Mouse (Mus musculus) CH12F3 (cell line): Measurements from ENCODE around the gene Prom1.

Source experiments
- in situ Hi-C: fragments of 300-500 bp; cut with MboI; formaldehyde crosslinking; loops from 2 replicates; pipeline ENCODE4 v1.14.3; 2020; ENCODE audit warnings: low sequenced_read_pairs

The Prom1 gene

DNA sequence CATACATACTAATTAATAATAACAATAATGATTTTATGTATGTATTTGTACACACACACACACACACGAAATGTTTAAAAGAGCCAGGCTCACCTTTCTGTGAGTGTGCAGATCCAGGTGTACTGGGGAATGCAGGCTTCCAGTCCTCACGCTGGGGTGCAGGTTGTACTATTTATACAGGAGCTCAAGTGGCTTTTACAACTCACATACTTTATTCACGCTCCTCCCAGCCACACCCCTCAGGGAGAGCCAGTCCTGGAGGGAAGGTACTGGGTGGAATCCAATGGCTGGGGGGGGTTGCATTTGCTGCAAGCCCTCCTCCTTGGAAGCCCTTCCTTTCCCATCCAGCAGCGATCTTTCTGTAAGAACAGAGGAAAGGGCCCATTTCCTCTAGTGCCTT lies 120.2 kb downstream of the Prom1 start, which contains the start of gene Fgfbp1:
Fgfbp1 (minus strand) TSS at position 160 of the 400 bp plus-strand sequence.
- in situ Hi-C loops: loop anchor here (10.0 to 25.0 kb wide), 2 partner anchors 57 to 144 kb away; no protein-coding TSS in a partner anchor

DNA sequence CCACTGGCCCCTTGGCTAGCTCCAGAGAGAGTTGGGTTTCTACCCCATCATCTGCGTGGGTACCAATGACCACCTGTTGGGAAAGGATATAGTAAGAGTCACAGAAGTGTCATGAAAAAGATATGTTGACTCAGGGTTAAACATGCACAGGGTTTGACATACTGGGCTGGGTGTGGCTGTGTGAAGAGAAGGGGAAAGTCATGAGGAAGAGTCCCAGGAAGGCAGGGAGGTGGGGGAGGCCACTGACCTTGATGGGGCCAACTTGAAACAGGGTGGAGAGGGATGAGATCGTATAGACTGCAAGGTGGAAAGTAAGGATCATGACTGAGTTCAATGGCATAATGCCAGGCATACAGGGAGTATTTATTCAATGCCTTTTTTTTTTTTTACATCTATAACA lies 121.4 kb downstream of the Prom1 start:
- in situ Hi-C loops: loop anchor here (10.0 to 25.0 kb wide), 2 partner anchors 56 to 143 kb away; no protein-coding TSS in a partner anchor

DNA sequence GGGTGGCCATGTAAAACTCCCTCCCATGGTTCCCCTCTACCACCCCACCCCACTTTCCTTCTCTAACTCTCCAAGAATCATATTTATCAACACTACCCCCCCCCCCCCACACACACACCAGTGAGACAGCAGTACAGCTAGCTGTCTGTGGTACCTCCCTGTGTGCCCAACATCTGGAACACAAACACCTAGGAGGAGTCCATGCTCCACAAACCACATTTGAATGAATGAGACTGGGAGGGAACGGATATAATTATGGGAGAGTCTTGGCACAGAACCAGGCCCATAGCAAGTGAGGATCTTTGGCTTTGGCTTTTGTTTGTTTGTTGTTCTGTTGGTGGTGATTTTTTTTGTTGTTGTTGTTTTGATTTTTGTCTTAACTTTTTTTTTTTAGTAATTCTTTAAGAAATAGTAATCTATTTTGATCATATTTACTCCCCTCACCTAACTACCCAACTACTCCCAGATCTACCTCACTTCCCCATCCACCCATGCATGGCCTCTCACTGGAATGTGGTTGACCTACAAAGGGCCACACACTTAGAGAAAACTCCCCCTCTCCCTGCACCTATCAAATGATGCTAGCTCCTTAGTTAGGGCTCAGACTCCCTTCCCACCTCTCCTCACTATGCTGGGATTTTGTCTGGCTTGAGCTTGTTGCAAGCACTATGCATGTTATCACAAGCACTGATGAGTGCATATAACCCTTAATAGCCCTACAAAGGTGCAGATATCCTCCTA lies 124.8 kb downstream of the Prom1 start:
- in situ Hi-C loops: loop anchor here (25.0 kb wide), 1 partner anchor 140 kb away; no protein-coding TSS in a partner anchor

DNA sequence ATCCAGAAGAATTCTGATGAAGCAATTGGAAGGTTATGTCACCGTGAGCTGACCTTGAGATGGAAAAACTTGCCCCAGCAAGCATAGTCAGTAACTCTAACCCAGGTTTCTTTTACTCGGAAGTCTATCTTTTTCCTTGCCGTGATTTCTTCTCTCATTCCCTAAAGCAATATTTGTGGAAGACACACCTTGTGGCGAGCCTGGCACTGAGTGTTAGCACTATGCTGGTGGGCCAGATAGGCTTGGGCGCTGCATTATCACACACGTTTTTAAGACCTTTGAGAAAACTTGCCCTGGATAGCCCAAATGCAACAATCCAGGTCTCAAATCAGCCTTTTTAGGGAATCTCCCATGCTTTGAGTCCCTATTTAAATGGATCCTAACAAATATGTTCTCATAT lies 127.7 kb downstream of the Prom1 start:
- in situ Hi-C loops: no loop called here

DNA sequence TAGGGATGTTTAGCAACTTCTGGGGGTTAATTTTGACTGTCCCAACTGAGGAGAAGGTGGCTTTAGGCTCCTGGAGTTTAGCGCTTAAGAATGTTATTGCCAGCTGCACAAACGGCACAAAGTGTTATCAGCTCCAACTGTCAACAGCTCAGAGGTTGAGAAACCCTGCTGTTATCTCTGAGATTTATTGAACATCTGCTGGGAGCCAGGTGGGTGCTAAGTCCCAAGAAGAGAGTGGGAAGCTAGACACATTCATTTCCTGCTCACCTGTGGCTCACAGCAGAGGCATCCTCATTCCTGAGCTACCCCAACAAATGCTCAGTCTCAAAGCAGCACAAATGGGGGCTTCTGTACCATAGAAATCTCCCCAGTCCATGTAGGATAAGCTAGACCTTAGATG lies 130.7 kb downstream of the Prom1 start:
- in situ Hi-C loops: no loop called here

DNA sequence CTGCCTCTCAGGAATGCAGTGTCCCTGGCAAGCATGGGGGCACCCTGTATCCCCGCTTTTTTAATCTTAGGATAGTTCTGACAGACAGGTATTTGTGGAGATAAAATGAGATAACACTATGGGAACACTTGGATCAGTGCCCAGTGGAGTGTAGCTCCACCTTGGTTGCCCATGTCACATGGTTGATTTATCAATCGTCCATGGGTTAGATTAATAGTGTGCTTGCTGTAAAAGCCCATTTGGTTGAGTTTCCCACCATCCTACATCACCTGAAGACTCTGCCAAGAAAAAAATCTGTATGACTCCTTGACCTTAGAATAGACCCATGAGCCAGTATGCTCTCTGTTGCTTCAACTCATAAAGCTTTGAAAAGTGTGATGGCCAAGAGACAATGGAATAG lies 131.3 kb downstream of the Prom1 start:
- in situ Hi-C loops: no loop called here

DNA sequence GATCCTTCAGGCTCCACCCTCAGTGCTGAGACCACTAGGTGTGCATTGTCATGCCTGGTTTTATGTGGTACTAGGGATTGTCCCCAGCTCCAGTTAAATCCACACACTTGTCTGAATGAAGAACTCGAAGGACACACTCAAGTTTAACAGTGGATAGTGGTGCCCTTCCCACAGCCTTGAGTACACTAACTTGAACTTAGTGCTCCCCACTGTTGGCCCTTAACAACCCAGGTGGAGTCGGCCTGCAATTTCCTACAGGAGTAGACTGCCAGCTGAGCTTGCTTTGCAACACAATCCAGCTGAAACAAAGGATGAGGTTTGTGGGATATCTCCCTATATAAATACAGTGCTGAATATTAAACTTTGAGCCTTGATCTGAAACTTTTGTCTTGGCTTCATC lies 133.2 kb downstream of the Prom1 start:
- in situ Hi-C loops: no loop called here

DNA sequence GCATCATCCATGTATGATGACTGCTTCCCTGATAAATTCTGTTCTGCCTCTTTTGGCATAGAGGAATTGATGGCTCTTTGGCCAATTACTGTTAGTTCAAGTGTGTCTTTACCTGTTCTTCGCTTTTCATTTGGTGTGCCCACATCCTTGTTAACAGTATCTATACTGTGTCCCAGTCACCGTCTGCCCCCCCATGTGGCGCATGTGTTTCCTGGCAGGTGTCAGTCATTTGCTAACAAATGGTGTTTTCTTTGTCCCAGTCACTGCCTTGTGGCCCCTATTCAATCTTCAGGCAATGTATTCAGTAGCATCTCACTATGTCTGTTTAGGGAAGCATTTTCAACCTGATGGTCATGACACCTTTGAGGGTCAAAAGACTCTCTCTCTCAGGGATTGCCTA lies 140.8 kb downstream of the Prom1 start:
- in situ Hi-C loops: no loop called here

DNA sequence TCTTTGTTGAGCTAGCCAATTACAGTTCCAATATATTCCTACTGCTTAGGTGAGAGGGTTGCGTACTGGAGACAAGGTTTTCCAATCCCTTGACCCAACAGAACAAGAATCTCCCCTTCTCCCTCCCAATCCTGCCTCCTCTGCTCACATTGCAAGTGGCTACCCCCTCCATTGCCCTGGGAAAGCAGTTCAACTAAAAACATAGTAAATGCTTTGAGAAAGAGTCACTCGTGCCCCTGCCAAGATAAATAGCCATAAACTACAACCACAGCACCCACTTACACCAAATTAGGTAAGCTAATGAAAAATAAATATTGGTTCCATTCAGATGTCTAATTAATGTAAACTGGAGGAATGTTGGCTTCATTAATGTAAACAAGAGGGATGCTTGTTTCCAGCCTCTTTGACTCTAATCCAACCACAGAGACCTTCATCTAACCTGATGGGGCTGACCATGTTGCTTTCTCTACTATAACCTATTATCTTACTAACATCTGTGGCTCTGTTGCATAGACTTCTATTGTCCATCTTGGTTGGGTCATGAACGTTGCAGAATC lies 141.9 kb downstream of the Prom1 start:
- in situ Hi-C loops: no loop called here

DNA sequence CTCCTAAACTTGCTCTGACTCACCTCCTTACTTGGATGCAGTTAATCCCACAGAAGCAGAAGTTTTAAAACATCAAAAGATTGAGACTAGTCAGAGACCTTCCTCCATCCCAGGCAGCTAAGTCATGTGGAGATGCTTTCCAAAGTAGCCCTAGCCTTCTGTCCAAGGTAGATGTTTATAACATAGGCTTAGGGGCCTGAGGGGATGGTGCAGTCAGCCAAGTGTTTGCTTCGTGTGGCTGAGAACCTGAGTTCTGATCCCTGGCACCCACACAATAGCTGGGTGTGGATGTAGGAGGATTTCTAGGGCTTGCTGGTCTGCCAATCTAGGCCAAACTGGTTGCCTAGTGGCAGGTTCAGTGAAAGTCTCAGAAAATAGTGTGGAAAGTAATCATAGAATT lies 148.6 kb downstream of the Prom1 start:
- in situ Hi-C loops: no loop called here

DNA sequence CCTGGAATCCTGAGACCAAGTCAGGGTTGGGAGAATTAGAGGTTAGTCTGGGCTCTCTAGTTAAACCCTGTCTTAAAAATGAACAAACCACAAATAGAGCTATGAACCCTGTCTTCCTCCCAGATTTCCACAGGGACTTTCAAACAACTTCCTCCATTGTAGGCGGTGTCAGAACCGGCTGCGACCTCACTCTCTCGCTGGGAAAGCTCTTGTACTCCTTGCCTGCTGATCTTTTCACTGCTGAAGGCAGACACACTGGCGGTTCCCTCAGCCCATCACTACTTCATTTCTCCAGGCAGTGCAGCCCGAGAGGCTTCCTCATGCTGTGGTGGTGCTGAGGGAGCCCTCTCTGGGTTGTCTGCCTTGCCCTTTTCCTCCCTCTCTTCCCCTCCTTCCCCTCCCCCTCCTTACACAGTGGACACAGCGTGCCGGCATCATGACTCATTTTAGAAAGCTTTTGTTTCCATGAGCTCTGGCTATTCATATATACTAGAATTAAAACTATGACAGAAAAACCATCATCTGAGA lies 153.0 kb downstream of the Prom1 start:
- in situ Hi-C loops: no loop called here

DNA sequence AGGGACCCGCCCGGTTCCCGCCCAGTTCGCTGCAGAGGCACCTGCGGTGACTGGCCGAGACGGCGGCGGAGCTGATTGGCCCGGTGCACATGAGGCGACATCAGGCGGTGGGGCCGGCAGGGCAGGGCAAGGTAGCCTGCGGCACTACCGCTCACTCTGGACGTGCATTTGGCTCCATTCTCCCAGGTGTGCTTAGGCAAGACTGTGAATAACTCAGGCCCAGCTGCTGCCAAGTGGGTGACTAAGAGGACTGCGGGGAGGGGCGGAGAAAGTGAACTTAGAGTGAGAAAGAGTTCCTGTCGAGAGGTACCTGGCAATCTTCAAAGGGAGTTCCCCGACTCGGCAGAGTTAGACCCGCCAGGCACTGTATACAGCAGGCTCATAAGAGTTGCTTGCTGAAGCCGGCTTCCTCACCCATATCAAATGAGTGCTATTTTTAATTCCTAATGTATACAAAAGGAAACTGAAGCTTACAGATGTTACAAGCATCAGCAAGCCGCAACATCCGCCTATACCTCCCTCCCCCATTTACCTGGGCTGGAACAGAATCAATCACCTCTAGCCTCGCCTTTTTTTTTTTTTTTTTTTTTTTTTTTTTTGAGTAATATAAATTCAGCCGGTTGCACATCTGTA lies 153.6 kb downstream of the Prom1 start:
- in situ Hi-C loops: no loop called here

DNA sequence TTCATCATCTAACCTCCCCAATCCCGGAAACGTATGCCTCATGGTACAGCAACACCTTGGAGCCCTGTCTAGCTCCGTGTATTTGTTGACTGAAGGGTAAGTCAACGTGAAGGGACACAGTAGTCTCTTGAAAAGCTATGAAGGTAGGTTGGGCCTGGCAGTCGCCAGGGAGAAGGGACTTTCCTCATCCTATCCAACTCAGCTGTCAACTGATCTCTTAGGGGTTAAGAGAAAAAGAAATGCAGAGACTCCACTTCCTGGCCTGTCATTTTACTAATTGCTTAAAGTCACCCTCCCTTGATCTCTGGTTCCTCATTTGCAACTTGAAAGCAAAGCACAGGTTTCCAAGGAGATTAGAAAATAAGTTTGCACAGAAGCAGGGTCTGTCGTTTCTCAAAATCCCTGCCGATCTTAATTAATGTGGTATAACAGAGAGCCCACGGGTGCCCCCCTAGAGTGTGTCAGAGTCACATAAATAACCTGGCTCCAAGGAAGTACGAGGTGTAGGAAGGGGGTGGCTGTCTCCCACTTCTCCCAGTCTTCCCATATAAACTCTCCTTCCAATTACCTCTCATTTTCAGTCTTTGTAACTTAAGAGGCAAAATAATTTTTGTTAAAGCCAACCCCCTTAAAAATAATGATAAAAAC lies 154.4 kb downstream of the Prom1 start:
- in situ Hi-C loops: no loop called here
